Mouse (Mus musculus): ENCODE results near the gene Tns3.

Gene Tns3

GRCm38 (mm10) chr11:8440221-8440620 is 224.1 kb downstream of the Tns3 start:
- DNase-seq (ENCODE audit: inconsistent ontology term), result no peak

GRCm38 (mm10) chr11:8439035-8439434 is 225.3 kb downstream of the Tns3 start:
- DNase-seq (ENCODE audit: inconsistent ontology term), result peak; percentile 49

- DNase-seq (ENCODE audit: inconsistent ontology term), result no peak
Measured at GRCm38 (mm10) chr11:8438269-8438668, 226.1 kb downstream of the Tns3 start.

DNA sequence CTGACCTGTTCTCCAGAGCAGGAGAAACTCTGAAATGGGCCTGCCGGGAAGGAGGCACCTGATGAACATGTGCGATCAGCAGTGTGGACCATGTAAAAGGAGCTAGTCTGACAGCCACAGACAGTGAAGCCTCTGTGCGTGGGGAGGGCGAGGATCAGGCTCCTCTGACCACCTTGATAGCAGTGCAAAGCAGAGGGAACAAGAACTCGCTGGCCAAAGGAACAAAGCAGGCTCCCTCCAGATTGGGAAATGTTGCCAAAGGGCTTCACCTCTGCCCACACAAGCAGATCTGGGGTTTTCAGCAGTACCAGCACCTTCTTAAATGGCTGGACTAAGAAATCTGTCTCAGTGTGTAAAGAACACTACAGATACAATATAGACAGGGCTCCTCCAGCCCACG is 229.2 kb downstream of the Tns3 start:
- DNase-seq (ENCODE audit: inconsistent ontology term), result no peak

DNA sequence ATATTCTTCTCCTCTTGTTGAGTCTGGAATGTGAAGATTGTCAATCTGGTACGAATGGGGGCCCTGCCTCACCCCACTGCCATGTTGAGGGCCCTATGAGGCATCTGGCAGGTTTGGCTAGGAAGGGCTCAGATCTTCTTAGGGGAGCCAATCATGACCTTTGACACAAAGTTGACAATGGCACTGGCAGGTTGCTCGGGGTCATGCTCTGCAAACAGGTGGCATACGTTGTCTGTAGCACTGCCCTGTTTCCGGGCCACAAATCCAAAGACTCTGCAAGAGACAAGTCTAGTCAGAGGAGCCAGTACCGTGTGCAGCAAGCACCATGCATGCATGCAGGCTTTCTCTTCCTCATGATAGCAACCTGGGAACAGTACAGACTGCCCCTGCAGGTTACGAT is 230.0 kb downstream of the Tns3 start:
- DNase-seq (ENCODE audit: inconsistent ontology term), result no peak

DNA sequence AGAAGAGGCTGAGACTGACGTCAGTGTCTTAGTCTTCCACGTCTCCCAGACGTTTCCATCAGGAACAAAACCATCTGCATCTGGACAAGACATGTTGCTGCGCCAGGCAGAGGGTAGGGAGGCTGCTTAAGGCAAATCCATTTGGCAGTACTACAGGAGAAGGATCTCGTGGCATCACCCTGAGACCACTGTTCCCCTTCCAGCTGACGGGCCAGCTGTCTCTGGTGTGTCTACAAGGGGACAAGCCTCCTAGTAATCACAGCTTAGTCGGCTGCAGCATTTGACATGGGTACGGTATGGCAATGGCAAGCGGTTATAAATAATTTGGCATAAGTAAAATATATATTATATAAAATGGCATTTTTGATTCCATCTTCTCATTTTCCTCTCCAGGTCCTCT is 230.9 kb downstream of the Tns3 start:
- no peak for DNase-seq (ENCODE audit: inconsistent ontology term)

GRCm38 (mm10) chr11:8432941-8433340 is 231.4 kb downstream of the Tns3 start:
- DNase-seq (ENCODE audit: inconsistent ontology term), result no peak

GRCm38 (mm10) chr11:8427660-8428059 is 236.7 kb downstream of the Tns3 start:
- no peak for DNase-seq (ENCODE audit: inconsistent ontology term)

DNA sequence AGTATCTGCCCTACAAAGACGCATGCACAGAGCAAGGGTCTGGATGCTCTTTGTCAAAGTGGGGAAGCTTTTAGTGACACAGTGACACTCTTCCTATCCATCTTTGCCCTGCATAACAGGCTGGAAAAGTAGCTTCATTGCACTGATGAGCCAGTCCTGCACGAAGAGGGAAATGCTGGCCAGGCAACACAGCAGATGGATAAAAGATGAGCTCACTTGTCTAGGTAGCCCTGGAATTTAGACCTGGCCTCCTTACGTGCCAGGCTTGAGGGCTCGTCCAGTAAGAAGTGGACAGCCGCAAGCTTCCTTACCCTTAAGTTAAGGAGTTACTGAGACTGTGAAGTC is 239.1 kb downstream of the Tns3 start:
- no peak for DNase-seq (ENCODE audit: inconsistent ontology term)

DNA sequence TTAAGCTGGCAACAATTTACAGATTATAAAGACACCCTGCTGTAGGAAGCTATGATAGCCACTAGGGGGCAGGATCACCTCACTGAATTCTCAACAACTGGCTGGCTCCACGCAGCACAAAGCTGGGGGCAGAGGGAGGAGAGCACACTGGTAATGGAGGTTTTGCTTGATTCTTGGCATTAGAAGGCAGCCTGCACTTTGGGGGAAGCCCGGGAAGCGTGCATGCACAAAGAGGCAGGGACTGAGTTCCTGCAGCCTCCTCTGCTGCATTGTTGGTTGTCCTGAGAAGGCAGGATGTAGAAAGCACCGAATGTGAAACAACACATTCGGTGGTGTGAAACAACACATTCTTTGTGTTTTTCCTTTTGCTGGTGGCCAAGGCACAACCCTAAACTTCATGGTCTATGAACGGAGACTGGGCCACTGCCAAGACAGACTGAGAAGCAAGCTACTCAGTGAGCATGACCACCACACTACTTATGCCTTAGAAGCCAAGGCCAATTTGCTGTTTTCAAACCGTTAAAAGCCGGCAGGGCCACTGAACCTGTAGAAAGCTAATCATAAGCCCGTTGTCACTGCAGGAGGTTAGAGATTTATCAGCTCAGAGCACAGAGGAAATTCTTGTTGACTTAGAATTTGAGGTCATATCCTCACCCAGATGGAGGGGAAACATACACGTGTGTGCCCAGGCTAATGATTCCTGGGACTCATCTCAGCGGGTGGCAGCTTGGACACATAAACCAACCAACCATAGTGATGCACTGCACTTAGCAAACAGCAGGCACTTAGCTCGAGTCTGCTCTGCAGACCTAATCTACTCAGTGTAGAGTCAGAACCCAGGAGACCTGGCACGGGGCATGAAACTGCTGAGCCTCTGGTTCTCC is 239.8 kb downstream of the Tns3 start:
- peak; percentile 83 for DNase-seq (ENCODE audit: inconsistent ontology term)

- peak; percentile 70 for DNase-seq (ENCODE audit: inconsistent ontology term)
Measured at GRCm38 (mm10) chr11:8405225-8405899, 259.0 kb downstream of the Tns3 start.

DNA sequence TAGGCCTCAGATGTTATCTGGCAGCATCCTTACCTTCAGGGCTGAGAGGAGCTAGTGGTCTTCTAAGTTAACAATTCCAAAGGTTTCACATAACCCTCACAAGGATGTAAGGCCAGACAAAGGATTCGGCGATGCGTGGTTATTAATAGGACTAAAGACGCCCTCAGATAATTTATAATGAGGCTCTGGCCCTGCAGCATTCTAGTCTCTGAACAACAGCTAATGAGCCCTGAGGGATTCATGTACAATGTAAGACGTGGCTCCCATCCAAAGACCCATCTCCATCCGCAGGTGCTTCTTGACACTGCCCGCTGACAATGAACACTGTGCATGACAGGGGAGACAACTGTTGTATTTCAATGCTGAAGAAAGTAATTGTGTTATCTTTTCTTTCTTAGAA is 263.0 kb downstream of the Tns3 start:
- peak; percentile 67 for DNase-seq (ENCODE audit: inconsistent ontology term)

DNA sequence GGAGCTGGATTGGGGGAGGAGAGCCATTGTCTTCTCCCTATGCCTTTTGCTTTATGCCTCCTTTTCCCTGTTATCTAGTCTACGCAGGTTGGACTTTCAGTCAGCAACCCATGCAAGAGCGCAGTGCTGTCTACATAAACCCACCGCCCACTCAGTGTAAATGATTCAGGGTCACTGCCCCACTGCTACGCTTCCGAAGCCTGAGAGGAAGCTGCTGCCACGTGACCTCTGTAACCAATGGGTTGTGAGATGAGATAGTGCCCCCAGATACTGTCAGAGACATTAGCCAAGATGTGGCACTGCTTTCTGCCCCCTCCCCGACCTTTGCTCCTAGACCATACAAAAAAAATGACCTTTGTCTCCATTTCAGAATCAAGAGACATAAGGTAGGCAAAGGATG is 268.0 kb downstream of the Tns3 start:
- DNase-seq (ENCODE audit: inconsistent ontology term), result no peak

DNA sequence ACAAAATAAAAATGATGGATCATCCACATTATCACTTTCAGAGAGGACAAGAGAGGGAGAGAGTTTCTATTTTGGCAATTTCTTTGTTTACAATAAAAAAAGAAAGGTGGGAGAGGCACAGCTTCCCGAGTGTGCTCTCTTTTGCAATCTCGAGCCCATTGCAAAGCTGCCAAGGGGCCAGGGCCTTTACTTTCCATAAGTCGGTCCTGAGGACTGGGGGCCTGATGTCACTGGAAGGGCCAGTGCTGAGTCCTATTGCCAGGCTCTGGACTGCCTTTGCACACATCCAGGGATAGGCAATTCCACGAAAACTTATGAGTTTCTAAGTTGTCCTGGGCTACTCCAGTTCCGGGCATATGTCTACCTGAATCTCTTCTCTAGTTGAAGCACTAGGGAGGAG is 272.8 kb downstream of the Tns3 start:
- DNase-seq (ENCODE audit: inconsistent ontology term), result no peak

DNA sequence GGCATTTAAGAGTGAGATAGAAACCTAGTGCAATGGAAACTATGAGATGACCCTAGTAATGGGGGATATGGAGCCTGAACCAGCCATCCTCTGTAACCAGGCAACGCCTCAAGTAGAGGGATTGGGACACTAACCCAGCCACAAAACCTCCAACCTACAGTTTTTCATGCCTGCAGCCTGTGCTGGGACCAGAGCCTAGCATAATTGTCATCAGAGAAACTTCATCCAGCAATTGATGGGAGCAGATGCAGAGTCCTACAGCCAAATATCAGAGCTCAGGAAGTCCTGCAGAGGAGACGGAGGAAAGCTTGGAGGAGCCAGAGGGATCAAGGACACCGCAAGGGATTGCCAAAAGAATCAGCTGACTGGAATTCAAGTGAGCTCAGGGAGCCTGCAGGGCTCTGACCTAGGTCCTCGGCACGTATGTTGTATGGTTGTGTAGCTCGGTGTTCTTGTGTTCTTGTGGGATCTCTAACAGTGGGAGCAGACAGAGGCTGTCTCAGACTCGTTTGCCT is 278.4 kb downstream of the Tns3 start:
- no peak for DNase-seq (ENCODE audit: inconsistent ontology term)

Data from Muller cell, postnatal 12 days (primary cell).